Mouse (Mus musculus) liver, embryonic 14.5 days (tissue): Measurements from ENCODE around the gene Alb. TPM values are rescaled to one million over a fixed set of nuclear protein-coding genes. Genes with fewer than 3 reads are reported as not detected.

Experiments
- ATAC-seq: fragments of 200-750 bp; cut with Nextera tagmentation; 2 replicates; pipeline ENCODE4 v1.8.0; 2017; ENCODE audit warnings: moderate number of reproducible peaks, mild to moderate bottlenecking, moderate library complexity; ENCODE audit not compliant: insufficient read depth
- DNase-seq, 3 experiments: peaks; one replicate each; pipeline ENCODE4 v3.0.0-alpha.2; 2012 to 2013; ENCODE audit warnings: low read depth in 3 of 3, low spot score in 3 of 3
- H3K27ac ChIP-seq: fragments of 300-500 bp; sonication (generic); 2 replicates; pipeline ENCODE4 v1.5.1; 2014; ENCODE audit warnings: moderate library complexity, mild to moderate bottlenecking, control low read depth, inconsistent platforms
- H3K27me3 ChIP-seq: fragments of 300-500 bp; sonication (generic); 2 replicates; pipeline ENCODE4 v1.6.1; 2014; ENCODE audit warnings: mild to moderate bottlenecking, low read length, moderate library complexity; ENCODE audit not compliant: control insufficient read depth, insufficient read depth
- H3K36me3 ChIP-seq: fragments of 300-500 bp; sonication (generic); replicated peaks from 2 replicates; pipeline ENCODE4 v1.6.1; 2014; ENCODE audit warnings: low read depth; ENCODE audit not compliant: control insufficient read depth, insufficient read depth
- H3K4me1 ChIP-seq, 2 experiments: fragments of 200-500 bp in 1 of 2; fragments of 300-500 bp in 1 of 2; sonication (generic) in 1 of 2; replicated peaks; 2 replicates each; pipeline ENCODE4 v1.6.1; 2012 to 2014; ENCODE audit warnings: antibody characterized with exemption in 1 of 2, inconsistent platforms in 1 of 2, low read length in 1 of 2; ENCODE audit not compliant: control insufficient read depth in 2 of 2, insufficient read depth in 2 of 2
- H3K4me2 ChIP-seq: fragments of 300-500 bp; sonication (generic); 2 replicates; pipeline ENCODE4 v1.6.1; 2014; ENCODE audit warnings: low read depth, mild to moderate bottlenecking, control low read depth, moderate library complexity
- H3K4me3 ChIP-seq, 2 experiments: fragments of 200-500 bp in 1 of 2; fragments of 300-500 bp in 1 of 2; sonication (generic) in 1 of 2; 2 replicates each; pipeline ENCODE4 v1.5.1; 2012 to 2014; ENCODE audit warnings: low read depth in 2 of 2, low read length in 2 of 2, mild to moderate bottlenecking in 2 of 2, control low read depth in 1 of 2, inconsistent platforms in 1 of 2, moderate library complexity in 1 of 2; ENCODE audit not compliant: insufficient read depth in 1 of 2
- H3K9ac ChIP-seq: fragments of 300-500 bp; sonication (generic); replicated peaks from 2 replicates; pipeline ENCODE4 v1.6.1; 2014; ENCODE audit warnings: mild to moderate bottlenecking, control low read depth, moderate library complexity
- H3K9me3 ChIP-seq: fragments of 300-500 bp; sonication (generic); 2 replicates; pipeline ENCODE4 v1.6.1; 2016; ENCODE audit warnings: low read length, mixed read lengths; ENCODE audit not compliant: control insufficient read depth
- CTCF ChIP-seq: IDR thresholded peaks from 2 replicates; pipeline ENCODE4 v1.5.1; 2016; ENCODE audit warnings: antibody characterized with exemption, low read depth, control low read depth
- EP300 ChIP-seq: IDR thresholded peaks from 2 replicates; pipeline ENCODE4 v1.6.1; 2016; ENCODE audit warnings: antibody characterized with exemption, low read depth
- WGBS: fragments of 180-500 bp; shearing (Covaris S2); extraction: QIAGEN DNeasy Blood & Tissue Kit; methylation state at CpG from one replicate; pipeline ENCODE4 v1.1.7; 2014; ENCODE audit not compliant: insufficient replicate concordance; 5-methylcytosine and 5-hydroxymethylcytosine counted together
- polyA plus RNA-seq, 2 experiments: library from polyadenylated mRNA; depleted of rRNA in 1 of 2; stranded (reverse) in 1 of 2; unstranded in 1 of 2; fragments of >200 nt; fragmentation: Nextera tagmentation in 1 of 2; extraction: Ambion mirVana in 1 of 2; gene quantifications; 2 replicates each; pipeline versions ENCODE4 v1.2.1 to v1.2.3; 2012 to 2014

Alb gene
- polyA plus RNA-seq, 2 experiments: 3,181 to 10,825 TPM

DNA sequence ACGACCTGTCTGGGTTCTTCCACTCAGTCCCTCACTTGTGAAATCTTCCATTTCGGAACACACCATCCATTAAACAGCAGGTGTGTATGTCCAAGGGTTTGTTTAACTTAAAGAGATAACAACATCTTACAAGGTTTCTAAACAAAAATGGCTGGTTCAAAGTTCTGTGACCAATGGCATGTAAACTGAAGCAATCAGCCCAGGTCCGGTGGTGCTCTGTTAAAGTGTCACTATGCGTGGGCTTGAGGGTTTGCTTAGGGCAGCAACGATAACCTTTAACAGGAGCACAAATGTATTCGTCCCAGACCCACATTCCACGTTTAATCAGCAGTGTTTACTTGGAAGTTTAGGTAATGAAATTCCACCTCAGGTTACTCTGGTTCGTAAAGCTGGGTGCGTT, 29.6 kb upstream of the Alb start:
- Histone ChIP-seq H3K4me2 (no peak overlapping the region), H3K27ac (no peak overlapping the region), H3K27me3 (no peaks in the 10 kb centered on the region), H3K36me3 (no peaks in the 10 kb centered on the region), H3K4me3 (no peak overlapping the region), H3K9ac (no peak overlapping the region), H3K4me1 (peaks cover 0 to 3% of the 10 kb centered on the region in 2 experiments; a peak in 1 of 4 replicates), H3K9me3 (no peaks in the 10 kb centered on the region)
- no peak for TF ChIP-seq CTCF
- TF ChIP-seq EP300: 0 out of 2 replicates have a peak, but pooled peaks have one; percentile 15
- DNase-seq (peak; percentile 30 to 34 (median 31)), ATAC-seq (peak; percentile 77)
- WGBS: 61% methylated on average over 9 of the region's 9 CpGs

DNA sequence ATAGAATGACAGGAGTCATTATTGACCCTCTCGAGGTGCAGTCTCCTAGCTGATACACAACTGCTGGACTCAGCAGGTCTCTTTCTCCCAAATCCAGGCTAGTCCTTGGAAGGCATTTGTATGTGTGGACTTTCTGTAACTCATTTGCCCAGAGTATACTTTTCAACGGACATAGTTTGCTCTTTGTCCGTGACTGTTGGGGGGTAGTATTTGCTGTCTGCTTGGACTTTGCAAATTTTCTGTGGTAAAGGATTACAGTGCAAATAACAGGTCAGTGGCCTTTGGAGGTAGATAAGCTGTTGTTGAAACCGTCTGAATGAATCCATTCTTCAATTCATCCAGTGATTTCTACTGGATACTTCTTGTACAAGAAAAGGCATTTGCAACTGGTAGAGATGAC, 21.5 kb upstream of the Alb start:
- Histone ChIP-seq H3K36me3 (no peaks in the 10 kb centered on the region), H3K27me3 (no peaks in the 10 kb centered on the region), H3K4me1 (peaks cover 0 to 2% of the 10 kb centered on the region in 2 experiments; a peak in 1 of 4 replicates), H3K4me2 (no peak overlapping the region), H3K27ac (no peak overlapping the region), H3K9ac (no peak overlapping the region), H3K4me3 (no peak overlapping the region), H3K9me3 (no peaks in the 10 kb centered on the region)
- TF ChIP-seq EP300 (no peak), CTCF (no peak)
- DNase-seq: no peak
- peak; percentile 61 for ATAC-seq
- WGBS: 55% methylated on average over 4 of the region's 4 CpGs

DNA sequence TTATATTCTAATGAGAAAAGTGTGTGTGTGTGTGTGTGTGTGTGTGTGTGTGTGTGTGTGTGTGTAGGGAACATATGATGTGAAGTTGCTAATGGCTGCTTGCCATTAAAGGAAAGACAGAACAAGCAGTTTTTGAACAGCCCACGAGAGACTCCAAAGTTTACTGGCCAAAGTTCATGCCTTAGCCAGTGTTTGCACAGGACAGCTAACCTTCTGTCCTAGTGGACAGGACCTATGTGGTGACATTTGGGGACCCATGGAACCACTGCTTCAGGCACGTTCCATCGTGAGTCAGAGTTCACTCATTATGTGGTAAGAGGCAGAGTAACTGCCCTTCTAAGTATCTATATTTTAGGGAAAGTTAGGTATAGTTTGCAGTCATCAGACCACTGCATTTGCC, 13.1 kb upstream of the Alb start:
- peak; percentile 83 for ATAC-seq
- H3K27me3 ChIP-seq: no peaks in the 10 kb centered on the region
- no peaks in the 10 kb centered on the region for H3K9me3 ChIP-seq
- H3K4me3 ChIP-seq: no peak overlapping the region
- TF ChIP-seq EP300 (no peak), CTCF (no peak)
- no peak overlapping the region for H3K27ac ChIP-seq
- DNase-seq: peak in 1 of 3 experiments; percentile 33
- no peaks in the 10 kb centered on the region for H3K36me3 ChIP-seq
- H3K9ac ChIP-seq: no peak overlapping the region
- H3K4me2 ChIP-seq: no peak overlapping the region
- WGBS: 49% methylated on average over 3 of the region's 3 CpGs
- H3K4me1 ChIP-seq: peaks cover 0 to 6% of the 10 kb centered on the region in 2 experiments; a peak in 3 of 4 replicates

DNA sequence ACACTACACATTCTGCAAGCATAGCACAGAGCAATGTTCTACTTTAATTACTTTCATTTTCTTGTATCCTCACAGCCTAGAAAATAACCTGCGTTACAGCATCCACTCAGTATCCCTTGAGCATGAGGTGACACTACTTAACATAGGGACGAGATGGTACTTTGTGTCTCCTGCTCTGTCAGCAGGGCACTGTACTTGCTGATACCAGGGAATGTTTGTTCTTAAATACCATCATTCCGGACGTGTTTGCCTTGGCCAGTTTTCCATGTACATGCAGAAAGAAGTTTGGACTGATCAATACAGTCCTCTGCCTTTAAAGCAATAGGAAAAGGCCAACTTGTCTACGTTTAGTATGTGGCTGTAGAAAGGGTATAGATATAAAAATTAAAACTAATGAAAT, 10.7 kb upstream of the Alb start:
- ATAC-seq (no peak), DNase-seq (no peak)
- H3K9me3 ChIP-seq: no peaks in the 10 kb centered on the region
- no peaks in the 10 kb centered on the region for H3K27me3 ChIP-seq
- no peaks in the 10 kb centered on the region for H3K36me3 ChIP-seq
- H3K4me2 ChIP-seq: peak overlapping the region; percentile 6; the same call in 1 of the 2 replicates
- no peak overlapping the region for H3K4me3 ChIP-seq
- H3K4me1 ChIP-seq: peaks cover 0 to 6% of the 10 kb centered on the region in 2 experiments; a peak in 3 of 4 replicates
- H3K27ac ChIP-seq: no peak overlapping the region
- WGBS: 46% methylated on average over 5 of the region's 5 CpGs
- no peak overlapping the region for H3K9ac ChIP-seq
- TF ChIP-seq EP300: no peak
- TF ChIP-seq CTCF: no peak

DNA sequence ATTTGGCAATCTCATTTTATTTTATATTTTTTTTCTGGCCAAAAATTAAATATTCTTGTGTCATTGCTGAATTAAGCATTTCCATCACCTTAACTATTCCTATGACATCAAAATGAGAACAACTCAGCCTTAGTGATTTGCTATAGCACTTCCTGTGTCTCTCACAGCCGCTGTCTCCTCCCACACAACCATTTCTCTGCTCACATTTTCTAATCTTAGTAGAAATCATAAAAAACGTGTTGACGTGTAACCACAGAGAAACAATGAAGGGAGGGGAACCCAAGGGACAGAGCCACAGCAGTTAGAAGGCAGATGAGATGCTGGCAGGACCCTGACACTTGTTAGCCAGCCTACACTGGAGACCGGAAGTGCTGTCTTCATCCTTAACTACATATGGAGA, 8.0 kb upstream of the Alb start:
- H3K27ac ChIP-seq: no peak overlapping the region
- H3K27me3 ChIP-seq: no peaks in the 10 kb centered on the region
- no peak for DNase-seq
- no peak overlapping the region for H3K4me3 ChIP-seq
- 38% methylated on average over 4 of the region's 4 CpGs for WGBS
- no peaks in the 10 kb centered on the region for H3K9me3 ChIP-seq
- H3K4me1 ChIP-seq: peaks cover 0 to 3% of the 10 kb centered on the region in 2 experiments; a peak in 2 of 4 replicates
- no peak overlapping the region for H3K4me2 ChIP-seq
- no peak for ATAC-seq
- H3K9ac ChIP-seq: no peak overlapping the region
- no peak for TF ChIP-seq EP300
- H3K36me3 ChIP-seq: no peaks in the 10 kb centered on the region
